Mouse (Mus musculus) heart, adult 9 months (tissue): ENCODE measurements around the gene Slc39a7.
A peak's percentile ranks its signal among the peaks of the same experiment; 100 is the strongest.

Experiments
- DNase-seq, 2 experiments: peaks; one replicate each; pipeline ENCODE4 v3.0.0; 2022; ENCODE audit warnings: low spot score in 2 of 2

The Slc39a7 gene

DNA sequence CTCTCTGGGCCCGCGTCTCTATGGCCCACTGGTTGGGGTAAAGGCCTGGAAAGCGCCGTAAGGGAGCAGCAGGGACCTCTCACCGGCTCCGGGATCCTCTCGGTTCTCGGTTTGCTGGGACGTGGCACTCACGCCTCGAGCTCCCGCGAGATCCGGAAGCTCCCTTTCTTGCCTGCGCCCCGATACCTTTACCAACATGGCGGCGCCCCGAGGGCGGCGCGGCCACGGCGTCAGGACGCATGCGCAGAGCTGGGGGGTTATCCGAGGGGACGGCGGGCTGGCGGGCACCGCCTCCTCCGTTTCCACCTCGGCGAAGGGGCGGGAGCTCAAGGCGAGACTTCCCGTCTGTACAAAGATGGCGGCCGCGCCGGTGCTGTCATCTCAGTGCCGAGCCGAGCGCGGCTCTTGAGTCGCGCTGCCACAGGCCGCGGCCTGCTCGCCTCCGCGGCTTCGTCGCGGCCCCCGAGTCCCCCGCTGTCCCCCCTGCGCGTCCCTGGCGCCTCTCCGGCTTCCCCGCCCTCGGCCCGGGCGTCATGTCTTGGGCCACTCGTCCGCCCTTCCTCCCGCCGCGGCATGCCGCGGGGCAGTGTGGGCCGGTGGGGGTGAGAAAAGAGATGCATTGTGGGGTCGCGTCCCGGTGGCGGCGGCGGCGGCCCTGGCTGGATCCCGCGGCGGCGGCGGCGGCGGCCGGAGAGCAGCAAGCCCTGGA lies at the start of gene Slc39a7, which contains the start of gene Rxrb:
Slc39a7 (minus strand) TSS at position 218 of the 709 bp plus-strand sequence.
Rxrb (plus strand) TSS at position 348 of the 709 bp plus-strand sequence.
- DNase-seq, result peak; percentile 97 to 98

DNA sequence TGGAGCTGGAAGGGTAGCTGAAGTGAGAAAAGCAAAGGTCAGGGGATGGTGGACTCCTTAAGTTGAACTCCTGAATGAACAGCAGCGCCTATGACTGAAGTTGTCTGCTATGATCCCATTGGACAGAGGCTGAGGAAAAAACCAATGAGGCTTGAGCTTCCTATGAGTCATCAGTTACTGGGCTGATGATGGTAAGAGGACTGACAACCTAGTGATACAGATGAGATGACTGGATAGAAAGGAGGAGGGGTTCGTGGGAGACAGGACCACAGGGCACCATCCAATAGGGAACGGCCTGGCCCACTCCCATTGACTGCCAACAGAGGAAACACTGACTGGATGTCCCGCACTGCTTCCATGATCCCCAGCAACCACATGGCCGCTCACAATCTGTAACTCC lies 48.1 kb upstream of the Slc39a7 start:
- DNase-seq, result peak; percentile 24 to 66

DNA sequence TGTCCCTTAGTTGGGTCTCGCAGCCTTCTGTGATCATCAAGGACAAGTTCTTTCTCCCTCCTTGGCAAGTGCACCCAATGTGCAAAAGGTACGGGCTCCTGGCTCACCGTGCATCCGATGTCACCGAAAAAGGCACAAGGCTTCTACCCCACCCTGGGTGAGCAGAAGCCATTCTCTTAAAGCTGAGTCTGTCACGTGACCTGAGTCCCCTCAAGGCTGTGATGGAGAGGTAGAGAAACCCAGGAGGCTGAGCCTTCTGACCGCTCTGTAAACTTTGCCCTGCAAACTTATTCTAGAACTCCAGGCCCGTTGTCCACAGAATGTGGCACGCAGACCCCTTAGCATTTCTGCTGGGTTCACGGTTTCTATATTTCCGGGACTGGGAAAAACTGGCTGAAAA lies 47.5 kb upstream of the Slc39a7 start:
- DNase-seq, result no peak

DNA sequence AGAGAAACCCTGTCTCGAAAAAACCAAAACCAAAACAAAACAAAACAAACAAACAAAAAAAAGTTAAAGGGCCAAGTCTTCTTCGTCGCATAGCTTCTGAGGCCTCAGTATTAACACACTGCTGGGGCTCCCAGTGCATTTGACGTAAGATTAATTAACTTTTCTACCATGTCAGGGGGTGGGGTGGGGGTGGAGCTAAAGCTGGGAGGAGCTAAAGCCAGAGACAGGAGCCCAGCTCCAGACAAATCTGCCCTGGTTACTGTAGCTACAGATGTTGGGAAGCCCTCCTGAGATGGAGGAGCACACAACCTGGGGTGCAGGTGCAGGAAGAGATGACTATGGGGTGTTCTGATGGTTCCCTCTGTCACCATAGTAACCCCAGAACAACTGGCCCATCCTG lies 46.7 kb upstream of the Slc39a7 start:
- no peak for DNase-seq

DNA sequence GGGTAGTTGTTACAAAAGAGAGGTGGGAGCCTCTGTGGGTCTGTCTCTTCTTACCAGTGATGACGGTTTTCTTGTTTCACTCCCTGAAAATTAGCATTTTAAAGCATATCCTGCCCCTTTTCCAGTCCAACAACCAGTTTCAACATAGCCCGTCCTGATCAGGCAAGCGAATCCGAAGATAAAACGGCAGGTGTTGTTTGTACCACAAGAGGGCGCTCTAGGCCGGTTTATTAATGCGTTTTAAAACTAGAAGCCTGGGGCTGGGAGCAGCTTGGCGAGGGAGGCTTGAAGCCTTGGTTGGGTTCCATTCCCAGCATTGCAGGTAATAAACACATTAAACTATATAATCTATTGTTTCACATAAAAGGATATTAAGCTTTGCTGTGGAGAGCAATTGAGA lies 46.1 kb upstream of the Slc39a7 start:
- peak; percentile 31 to 59 for DNase-seq

DNA sequence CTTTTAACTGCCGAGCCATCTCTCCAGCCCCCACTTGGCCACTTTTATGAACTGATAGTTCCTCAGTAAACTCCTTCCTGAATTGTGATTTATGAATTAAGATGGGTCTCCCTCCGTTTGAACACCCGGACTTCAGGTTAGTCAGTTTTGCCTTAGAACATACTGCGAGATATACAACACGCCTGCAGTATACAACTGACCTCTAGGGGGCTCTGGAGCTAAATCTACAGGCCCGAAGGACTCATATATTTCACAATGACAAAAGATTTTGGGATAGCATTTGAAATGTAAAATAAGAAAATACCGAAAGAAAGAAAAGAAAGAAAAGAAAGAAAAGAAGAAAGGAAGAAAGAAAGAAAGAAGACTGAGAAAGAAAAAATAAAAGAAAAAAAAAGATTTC lies 43.8 kb upstream of the Slc39a7 start:
- peak in 1 of 2 experiments; percentile 54 for DNase-seq

DNA sequence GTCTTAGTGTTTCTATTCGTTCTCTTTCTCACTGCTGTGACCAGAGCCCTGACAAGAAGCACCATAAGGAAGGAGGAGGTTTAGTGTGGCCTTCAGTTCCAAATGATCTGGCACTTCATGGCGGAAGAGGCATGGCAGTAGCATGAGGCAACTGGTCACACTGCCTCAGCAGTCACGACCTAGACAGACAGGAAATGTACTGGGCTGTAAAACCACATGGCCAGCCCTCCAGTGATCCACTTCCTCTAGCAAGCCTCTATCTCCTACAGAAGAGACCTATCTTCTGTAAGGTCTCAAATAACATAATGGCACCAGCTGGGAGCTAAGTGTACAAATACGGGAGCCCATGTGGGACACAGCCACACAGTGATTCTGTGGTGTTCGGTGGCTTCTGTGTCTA lies 40.6 kb upstream of the Slc39a7 start:
- DNase-seq, result no peak

DNA sequence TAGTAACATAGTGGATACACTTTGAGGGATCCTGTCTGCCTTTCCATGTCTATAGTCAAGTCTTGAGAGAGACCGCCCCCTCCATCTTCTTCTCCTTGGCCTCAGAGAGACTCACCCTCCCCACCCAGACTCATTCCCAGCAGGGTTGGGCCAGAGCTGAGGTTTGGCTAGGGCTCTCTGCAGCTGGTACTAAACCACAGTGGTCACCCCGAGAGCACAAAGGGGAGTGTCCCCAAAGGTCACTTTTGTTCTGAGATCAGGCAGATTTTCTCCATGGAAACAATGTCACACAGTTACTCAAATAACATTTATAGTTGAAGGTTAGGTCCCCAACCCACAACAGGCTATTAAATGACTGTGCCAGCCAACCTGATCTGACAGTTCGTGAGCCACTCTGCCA lies 37.4 kb upstream of the Slc39a7 start:
- no peak for DNase-seq

DNA sequence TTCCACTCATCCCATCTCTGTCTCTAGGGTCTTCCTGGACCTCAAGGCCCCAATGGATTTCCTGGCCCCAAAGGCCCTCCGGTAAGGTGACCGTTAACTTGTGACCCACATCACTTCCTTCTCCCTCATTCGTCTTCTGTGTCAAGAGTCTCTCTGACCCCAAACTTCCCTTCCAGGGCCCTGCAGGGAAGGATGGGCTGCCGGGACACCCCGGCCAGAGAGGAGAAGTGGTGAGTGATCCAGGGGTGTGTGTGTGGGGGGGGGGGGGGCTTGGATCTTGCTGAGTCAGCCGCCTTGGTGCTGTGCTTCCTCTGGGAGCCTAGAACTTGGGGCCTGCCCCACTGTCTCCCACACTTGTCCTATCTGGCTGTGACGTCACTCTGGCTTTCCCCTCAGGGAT lies 25.7 kb upstream of the Slc39a7 start:
- no peak for DNase-seq

DNA sequence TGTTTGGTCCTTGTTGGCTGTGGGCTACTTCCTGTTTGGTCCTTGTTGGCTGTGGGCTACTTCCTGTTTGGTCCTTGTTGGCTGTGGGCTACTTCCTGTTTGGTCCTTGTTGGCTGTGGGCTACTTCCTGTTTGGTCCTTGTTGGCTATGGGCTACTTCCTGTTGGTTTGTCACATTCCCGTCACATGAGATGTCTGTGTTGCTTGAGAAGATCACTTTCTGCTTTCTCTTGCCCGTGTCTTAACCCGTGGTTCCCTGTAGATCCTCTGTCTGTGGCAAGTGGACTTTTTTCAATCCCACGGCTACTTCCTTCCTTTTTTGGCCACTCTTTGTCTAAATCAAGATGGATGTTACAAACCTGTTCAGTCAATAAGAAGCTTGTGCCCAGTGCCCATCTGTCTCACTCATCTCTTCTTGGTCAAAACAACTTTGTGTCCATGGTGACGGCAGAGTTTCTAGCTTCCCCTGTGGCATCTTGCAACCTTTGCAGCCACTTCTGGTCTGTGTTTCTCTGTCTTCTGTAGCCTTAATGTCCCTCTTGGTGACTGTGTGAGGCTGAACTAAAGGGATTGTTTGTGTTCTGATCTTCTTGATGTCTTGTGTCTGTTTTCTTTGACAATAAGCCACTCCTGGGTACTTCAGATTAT lies 16.0 kb upstream of the Slc39a7 start:
- no peak for DNase-seq

DNA sequence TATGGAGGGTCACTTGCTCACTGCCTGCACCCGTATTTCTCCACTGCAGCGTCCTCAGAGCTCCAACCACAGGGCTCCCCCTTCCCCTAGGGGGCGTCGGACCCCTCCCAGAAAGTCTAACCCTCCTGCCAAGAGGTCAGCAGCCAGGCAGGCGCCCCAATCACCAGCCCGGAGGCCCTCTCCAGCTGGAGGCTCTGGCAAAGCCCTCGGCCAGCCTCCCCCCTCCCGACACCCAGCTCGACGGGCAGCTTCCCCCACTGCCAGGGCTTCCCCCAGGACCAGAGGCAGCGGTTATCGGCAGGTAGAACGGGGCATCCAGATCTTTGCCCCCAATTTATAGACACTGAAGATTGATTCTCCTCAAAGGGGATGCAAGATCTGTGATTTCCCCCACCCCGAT lies 14.5 kb upstream of the Slc39a7 start:
- DNase-seq, result no peak

DNA sequence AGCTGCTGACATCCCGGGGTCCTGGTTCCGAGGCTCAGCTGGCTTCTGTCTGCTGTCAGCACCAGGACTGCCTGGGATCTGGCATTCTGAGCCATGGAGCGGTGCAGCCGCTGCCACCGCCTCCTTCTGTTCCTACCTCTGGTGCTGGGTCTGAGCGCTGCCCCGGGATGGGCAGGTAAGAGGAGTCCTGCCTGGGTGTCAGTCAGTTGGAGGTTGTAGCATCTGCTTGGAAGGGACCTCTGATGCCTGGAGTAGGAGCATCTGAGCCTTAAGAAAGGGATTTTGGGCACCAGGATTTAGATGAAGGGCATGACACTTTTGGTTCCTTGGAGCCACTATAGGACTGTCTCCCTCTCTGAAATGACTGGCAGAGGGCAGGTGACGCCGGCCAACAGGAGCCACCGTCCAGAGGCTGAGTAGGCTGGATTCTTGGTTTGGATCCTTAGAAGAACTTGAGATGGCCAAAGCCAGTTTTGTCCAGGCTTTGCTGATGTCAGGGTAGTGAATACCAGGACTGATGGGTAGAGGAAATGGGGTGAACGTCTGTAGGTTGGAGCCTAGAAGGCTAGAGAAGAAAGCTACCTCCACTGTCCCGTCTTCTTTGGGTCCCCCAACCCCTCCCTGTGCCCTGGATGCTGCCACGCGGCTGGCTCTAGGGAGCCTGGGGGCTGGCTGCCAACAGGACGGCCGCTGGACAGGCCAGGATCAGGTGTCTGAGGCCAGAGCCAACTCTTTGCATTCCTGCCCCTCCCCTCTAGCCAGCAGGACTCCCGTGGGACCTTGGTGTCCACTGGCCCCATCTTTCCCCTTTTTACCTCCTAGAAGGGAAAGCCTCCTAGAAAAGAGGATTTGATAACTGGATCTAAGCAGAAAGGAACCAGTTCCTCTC lies 8.3 kb upstream of the Slc39a7 start:
- peak; percentile 54 to 62 for DNase-seq

DNA sequence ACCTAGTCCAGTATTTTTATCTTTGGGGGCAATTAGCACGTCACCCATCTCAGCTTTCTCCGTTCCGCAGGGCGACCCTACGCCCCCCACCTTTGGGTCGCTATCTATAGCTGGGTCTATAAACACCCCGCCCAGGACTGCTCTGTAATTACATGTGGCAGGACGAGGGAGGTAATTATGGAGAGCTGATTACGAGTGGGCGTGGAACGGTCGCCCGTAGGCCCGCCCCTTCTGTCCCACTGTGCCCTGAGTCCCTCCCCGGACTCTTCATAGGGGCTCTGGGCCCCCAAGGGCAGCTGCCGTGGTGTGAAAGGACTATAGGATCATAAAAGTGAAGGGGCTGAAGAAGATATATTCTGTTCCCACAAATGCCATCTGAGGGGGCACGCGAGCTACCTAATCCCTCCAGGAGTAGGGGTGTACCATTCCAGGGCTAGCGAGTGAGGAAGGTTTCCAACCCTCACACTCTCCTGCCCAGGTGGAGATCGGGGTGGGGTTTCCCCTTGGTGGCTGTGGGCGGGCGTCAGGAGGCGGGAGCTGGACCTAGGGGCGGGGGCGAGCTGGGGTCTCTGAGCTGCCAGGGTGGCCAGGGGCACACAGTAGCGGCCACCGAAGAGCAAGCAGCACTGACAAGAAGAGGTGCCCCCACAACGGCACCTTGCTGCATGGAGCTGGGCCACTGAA lies 7.5 kb upstream of the Slc39a7 start, which contains the start of gene Col11a2:
Col11a2 (plus strand) TSS at position 560 of the 684 bp plus-strand sequence.
- no peak for DNase-seq

DNA sequence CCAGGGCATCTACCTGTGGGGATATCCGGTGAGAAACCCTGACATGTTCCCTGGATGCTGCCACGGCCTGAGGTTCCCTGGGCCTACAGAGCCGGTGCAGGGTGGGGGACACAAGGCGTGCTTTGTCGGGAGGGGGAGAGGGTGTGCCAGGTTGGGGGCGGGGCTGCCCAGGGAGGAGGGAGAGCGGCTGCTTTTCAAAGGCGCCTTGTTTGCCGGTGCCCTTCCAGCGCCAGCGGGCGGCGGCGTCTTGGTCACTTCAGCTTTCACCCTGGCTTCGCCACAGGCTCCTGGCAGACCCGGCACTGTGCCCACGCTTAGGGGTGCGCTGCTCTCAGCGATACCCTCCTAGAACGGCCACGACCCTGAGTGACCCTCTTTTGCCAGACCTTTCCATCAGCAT lies 7.0 kb upstream of the Slc39a7 start:
- DNase-seq, result no peak

DNA sequence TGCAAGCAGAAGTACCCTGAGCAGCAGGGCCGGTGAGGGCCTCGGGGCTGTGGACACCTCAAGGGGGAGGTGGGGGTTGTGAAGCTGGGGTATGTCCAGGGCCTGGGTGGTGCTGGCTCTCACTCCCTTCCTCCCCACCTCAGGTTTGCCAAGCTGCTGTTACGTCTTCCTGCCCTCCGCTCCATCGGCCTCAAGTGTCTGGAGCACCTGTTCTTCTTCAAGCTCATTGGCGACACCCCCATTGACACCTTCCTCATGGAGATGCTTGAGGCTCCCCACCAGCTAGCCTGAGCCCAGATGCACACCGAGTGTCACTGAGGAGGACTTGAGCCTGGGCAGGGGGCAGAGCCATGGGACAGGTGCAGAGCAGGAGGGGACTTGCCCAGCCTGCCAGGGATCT lies 5.8 kb upstream of the Slc39a7 start:
- DNase-seq, result no peak

DNA sequence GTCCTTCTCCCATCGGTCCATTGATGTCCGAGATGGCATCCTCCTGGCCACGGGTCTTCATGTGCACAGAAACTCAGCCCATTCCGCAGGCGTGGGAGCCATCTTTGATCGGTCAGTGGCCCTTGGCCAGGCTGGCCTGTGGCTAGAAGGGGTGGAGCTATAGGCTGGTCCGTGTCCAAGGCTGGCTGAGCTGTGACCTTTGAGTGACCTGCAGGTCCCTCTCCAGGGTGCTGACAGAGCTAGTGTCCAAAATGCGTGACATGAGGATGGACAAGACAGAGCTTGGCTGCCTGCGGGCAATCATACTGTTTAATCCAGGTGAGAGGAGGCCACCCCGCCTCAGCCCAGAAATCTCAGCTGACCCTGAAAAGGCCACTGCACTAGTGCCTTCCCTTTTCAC lies 5.2 kb upstream of the Slc39a7 start:
- DNase-seq, result peak in 1 of 2 experiments; percentile 14

DNA sequence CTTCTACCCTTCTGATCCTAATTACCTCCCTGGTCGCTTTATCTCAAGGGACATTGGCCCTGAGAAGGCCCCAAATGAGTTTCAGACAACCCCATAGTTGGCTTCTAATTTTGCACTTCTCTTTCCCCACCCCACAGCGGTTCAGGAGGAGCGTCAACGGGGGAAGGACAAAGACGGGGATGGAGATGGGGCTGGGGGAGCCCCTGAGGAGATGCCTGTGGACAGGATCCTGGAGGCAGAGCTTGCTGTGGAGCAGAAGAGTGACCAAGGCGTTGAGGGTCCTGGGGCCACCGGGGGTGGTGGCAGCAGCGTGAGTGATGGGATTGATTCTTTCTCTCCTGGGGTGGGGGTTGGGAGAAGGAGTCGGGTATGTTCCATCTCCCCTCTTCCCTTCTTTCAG lies 4.0 kb upstream of the Slc39a7 start:
- no peak for DNase-seq

DNA sequence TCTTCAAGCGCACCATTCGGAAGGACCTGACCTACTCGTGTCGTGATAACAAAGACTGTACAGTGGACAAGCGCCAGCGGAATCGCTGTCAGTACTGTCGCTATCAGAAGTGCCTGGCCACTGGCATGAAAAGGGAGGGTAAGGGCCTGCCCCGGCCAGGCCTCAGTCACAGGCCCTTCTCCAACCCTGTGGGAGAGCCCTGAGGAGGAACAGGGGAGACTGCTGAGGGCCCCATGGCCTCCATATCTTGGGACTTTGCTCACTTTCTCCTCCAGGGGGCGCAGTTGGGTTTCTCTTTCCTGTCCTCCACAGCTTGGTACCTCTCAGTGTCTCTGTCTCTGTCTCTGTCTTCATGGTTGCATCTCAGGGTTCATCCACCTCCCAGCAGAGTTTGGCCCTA lies 2.6 kb upstream of the Slc39a7 start:
- peak; percentile 71 to 76 for DNase-seq

DNA sequence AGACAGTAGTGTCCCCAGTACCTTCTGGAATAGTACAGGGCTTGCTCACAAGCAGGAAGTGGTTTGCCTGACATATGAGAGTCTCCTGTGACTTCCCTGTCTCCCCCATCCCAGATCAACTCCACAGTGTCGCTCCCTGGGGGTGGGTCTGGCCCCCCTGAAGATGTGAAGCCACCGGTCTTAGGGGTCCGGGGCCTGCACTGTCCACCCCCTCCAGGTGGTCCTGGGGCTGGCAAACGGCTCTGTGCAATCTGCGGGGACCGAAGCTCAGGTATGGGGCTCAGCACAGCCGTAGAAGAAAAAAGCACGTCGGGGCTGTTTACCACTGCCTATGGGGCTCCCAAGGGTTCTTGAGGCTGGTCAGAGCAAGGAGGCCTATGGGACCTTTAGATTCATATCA lies 2.0 kb upstream of the Slc39a7 start:
- DNase-seq, result no peak

DNA sequence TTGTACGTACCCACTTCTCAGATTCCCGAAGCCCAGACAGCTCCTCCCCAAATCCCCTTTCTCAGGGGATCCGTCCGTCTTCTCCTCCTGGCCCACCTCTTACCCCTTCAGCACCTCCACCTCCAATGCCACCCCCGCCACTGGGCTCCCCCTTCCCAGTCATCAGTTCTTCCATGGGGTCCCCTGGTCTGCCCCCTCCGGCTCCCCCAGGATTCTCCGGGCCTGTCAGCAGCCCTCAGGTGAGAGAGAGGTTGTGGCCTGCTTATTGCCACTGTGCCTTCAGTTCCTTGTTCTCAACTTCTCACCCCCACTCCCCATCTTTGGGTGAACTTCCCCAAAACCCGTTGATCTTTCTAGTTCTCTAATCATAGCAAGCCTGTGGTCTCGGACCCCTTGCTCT lies 1.3 kb upstream of the Slc39a7 start:
- peak; percentile 12 to 37 for DNase-seq

DNA sequence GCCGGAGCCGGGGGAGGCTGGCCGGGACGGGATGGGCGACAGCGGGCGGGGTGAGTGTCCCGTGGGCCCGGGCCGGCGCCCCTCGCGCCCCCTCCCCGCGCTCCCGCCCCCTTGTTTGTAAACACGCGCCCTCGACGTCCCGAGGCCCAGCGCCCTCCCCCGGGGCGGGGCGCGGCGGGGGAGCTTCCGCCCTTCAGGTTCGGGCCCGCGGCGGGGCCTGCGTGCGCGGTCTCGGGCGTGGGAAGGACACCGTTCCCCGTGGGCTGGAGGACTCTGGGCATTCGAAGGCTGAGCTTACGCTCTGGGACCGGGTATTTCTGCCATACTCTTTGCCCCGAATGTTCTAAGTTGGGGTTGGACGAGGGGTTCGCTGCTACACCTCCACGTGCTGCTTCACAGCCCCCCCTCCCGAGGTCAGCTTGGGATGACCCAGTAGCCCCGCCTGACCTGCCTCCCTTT lies 721 bp upstream of the Slc39a7 start:
- DNase-seq, result peak; percentile 63 to 65

DNA sequence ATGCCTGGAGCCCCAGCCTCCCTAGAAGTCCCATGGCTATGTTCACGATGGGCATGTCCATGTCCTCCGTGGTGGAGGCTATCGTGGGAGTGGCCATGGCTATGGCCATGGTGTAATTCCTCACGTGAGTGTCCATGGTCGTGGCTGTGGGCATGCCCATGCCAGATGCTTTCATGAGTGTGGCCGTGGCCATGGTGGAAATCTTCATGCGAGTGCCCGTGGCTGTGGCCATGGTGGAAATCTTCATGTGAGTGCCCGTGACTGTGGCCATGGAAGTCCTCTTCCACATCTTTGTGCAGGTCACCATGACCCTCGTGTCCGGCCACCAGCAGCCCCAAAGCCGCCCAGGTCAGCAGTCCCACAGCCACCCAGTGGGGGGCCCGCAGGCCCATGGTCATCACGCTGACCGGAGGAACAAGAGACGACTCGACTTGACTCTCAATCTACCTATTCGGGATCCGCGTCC lies 588 bp downstream of the Slc39a7 start:
- no peak for DNase-seq
